Mouse (Mus musculus): Measurements from ENCODE around the gene Cgref1. TPM values are rescaled to one million over a fixed set of nuclear protein-coding genes. Genes with fewer than 3 reads are reported as not detected.

The Cgref1 gene
- 1.3 TPM for polyA plus RNA-seq (2014; fragmentation: Illumina TruSeq; extraction: RNeasy Lipid Tissue Mini Kit (QIAGEN cat#74804); ENCODE audit: low read depth, low replicate concordance)

GRCm38 (mm10) chr5:30944956-30945781 is at the start of gene Cgref1:
Gene Cgref1, minus strand, starts transcription at chr5:30945591.

GRCm38 (mm10) chr5:30968416-30968815 is 23.0 kb upstream of the Cgref1 start, which contains the start of gene Tcf23:
Gene Tcf23, plus strand, starts transcription at chr5:30968662.

DNA sequence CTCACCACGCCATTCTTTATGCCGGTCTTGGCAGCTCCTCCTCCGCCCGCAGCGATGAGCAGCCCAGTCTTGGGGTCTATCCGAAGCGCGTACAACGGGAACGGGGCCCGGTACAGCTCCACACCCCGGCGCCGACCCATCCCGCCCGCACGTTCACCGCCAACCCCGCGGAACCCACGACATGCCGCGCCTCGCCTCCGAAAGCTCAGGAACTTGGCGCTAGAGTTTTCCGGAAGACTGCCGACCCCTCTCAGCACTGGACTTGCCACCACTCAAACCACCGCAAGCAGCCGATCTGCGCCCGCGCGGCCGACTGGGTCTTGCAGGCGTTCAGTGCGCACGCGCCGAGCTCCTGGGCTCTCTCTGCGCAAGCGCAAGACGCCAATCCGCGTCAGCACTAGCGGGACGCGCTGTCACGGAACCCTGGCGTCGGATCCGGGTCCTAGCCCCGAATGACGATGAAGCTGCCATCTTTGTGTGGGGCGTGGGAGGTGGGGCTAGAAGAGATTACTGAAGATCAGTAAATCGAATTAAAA is 14.6 kb upstream of the Cgref1 start, which contains the start of gene Preb:
Gene Preb, minus strand, starts transcription at position 396 of the 536 bp plus-strand sequence.

GRCm38 (mm10) chr5:30921256-30922033 is 23.9 kb downstream of the Cgref1 start, which contains the start of gene Khk:
Gene Khk, plus strand, starts transcription at chr5:30921431.

GRCm38 (mm10) chr5:30913060-30913841 is 32.1 kb downstream of the Cgref1 start, which contains the start of gene Emilin1:
Gene Emilin1, plus strand, starts transcription at chr5:30913402.

GRCm38 (mm10) chr5:30907413-30908059 is 37.9 kb downstream of the Cgref1 start, which contains the start of gene Ost4:
Gene Ost4, minus strand, starts transcription at chr5:30907788.

GRCm38 (mm10) chr5:30888337-30889087 is 56.9 kb downstream of the Cgref1 start, which contains the start of gene Agbl5:
Gene Agbl5, plus strand, starts transcription at chr5:30888694.

Other genes starting within 250 kb of the Cgref1 start
- gene Dpysl5, start 234.0 kb downstream of the Cgref1 start, polyA plus RNA-seq (2014; fragmentation: Illumina TruSeq; extraction: RNeasy Lipid Tissue Mini Kit (QIAGEN cat#74804); ENCODE audit: low read depth, low replicate concordance), result 0.76 TPM
- gene Mapre3, start 130.9 kb downstream of the Cgref1 start, polyA plus RNA-seq (2014; fragmentation: Illumina TruSeq; extraction: RNeasy Lipid Tissue Mini Kit (QIAGEN cat#74804); ENCODE audit: low read depth, low replicate concordance), result 45.6 TPM
- 39.4 TPM for gene Tmem214, start 77.6 kb downstream of the Cgref1 start, polyA plus RNA-seq (2014; fragmentation: Illumina TruSeq; extraction: RNeasy Lipid Tissue Mini Kit (QIAGEN cat#74804); ENCODE audit: low read depth, low replicate concordance)
- 4.8 TPM for gene Agbl5, start 56.9 kb downstream of the Cgref1 start, polyA plus RNA-seq (2014; fragmentation: Illumina TruSeq; extraction: RNeasy Lipid Tissue Mini Kit (QIAGEN cat#74804); ENCODE audit: low read depth, low replicate concordance)
- gene Ost4, start 37.8 kb downstream of the Cgref1 start, polyA plus RNA-seq (2014; fragmentation: Illumina TruSeq; extraction: RNeasy Lipid Tissue Mini Kit (QIAGEN cat#74804); ENCODE audit: low read depth, low replicate concordance), result 169 TPM
- 27.9 TPM for gene Emilin1, start 32.2 kb downstream of the Cgref1 start, polyA plus RNA-seq (2014; fragmentation: Illumina TruSeq; extraction: RNeasy Lipid Tissue Mini Kit (QIAGEN cat#74804); ENCODE audit: low read depth, low replicate concordance)
- 33.0 TPM for gene Khk, start 24.2 kb downstream of the Cgref1 start, polyA plus RNA-seq (2014; fragmentation: Illumina TruSeq; extraction: RNeasy Lipid Tissue Mini Kit (QIAGEN cat#74804); ENCODE audit: low read depth, low replicate concordance)
- 91.3 TPM for gene Preb, start 14.8 kb upstream of the Cgref1 start, polyA plus RNA-seq (2014; fragmentation: Illumina TruSeq; extraction: RNeasy Lipid Tissue Mini Kit (QIAGEN cat#74804); ENCODE audit: low read depth, low replicate concordance)
- gene Tcf23, start 23.1 kb upstream of the Cgref1 start, polyA plus RNA-seq (2014; fragmentation: Illumina TruSeq; extraction: RNeasy Lipid Tissue Mini Kit (QIAGEN cat#74804); ENCODE audit: low read depth, low replicate concordance), result 2.1 TPM
- 83.6 TPM for gene Atraid, start 102.7 kb upstream of the Cgref1 start, polyA plus RNA-seq (2014; fragmentation: Illumina TruSeq; extraction: RNeasy Lipid Tissue Mini Kit (QIAGEN cat#74804); ENCODE audit: low read depth, low replicate concordance)
- 14.1 TPM for gene Slc5a6, start 103.3 kb upstream of the Cgref1 start, polyA plus RNA-seq (2014; fragmentation: Illumina TruSeq; extraction: RNeasy Lipid Tissue Mini Kit (QIAGEN cat#74804); ENCODE audit: low read depth, low replicate concordance)
- 12.7 TPM for gene Cad, start 109.2 kb upstream of the Cgref1 start, polyA plus RNA-seq (2014; fragmentation: Illumina TruSeq; extraction: RNeasy Lipid Tissue Mini Kit (QIAGEN cat#74804); ENCODE audit: low read depth, low replicate concordance)
- gene Dnajc5g, start 160.7 kb upstream of the Cgref1 start, polyA plus RNA-seq (2014; fragmentation: Illumina TruSeq; extraction: RNeasy Lipid Tissue Mini Kit (QIAGEN cat#74804); ENCODE audit: low read depth, low replicate concordance), result not detected
- not detected for gene Slc30a3, start 162.6 kb upstream of the Cgref1 start, polyA plus RNA-seq (2014; fragmentation: Illumina TruSeq; extraction: RNeasy Lipid Tissue Mini Kit (QIAGEN cat#74804); ENCODE audit: low read depth, low replicate concordance)
- gene Trim54, start 171.1 kb upstream of the Cgref1 start, polyA plus RNA-seq (2014; fragmentation: Illumina TruSeq; extraction: RNeasy Lipid Tissue Mini Kit (QIAGEN cat#74804); ENCODE audit: low read depth, low replicate concordance), result 266 TPM
- gene Ucn, start 193.2 kb upstream of the Cgref1 start, polyA plus RNA-seq (2014; fragmentation: Illumina TruSeq; extraction: RNeasy Lipid Tissue Mini Kit (QIAGEN cat#74804); ENCODE audit: low read depth, low replicate concordance), result not detected
- gene Mpv17, start 208.7 kb upstream of the Cgref1 start, polyA plus RNA-seq (2014; fragmentation: Illumina TruSeq; extraction: RNeasy Lipid Tissue Mini Kit (QIAGEN cat#74804); ENCODE audit: low read depth, low replicate concordance), result 118 TPM
- 1.3 TPM for gene Gm29609, start 234.3 kb upstream of the Cgref1 start, polyA plus RNA-seq (2014; fragmentation: Illumina TruSeq; extraction: RNeasy Lipid Tissue Mini Kit (QIAGEN cat#74804); ENCODE audit: low read depth, low replicate concordance)
- gene Gtf3c2, start 234.6 kb upstream of the Cgref1 start, polyA plus RNA-seq (2014; fragmentation: Illumina TruSeq; extraction: RNeasy Lipid Tissue Mini Kit (QIAGEN cat#74804); ENCODE audit: low read depth, low replicate concordance), result 43.8 TPM
- 62.4 TPM for gene Snx17, start 247.6 kb upstream of the Cgref1 start, polyA plus RNA-seq (2014; fragmentation: Illumina TruSeq; extraction: RNeasy Lipid Tissue Mini Kit (QIAGEN cat#74804); ENCODE audit: low read depth, low replicate concordance)
- 48.9 TPM for gene Eif2b4, start 247.8 kb upstream of the Cgref1 start, polyA plus RNA-seq (2014; fragmentation: Illumina TruSeq; extraction: RNeasy Lipid Tissue Mini Kit (QIAGEN cat#74804); ENCODE audit: low read depth, low replicate concordance)